Mouse (Mus musculus): ENCODE measurements at regions not wholly inside any gene's neighbourhood (a gene's known extent, or its start where the extent isn't known, plus 50 kb on each side); places are given as distances from the start of the nearest gene placed in this dataset.

DNA sequence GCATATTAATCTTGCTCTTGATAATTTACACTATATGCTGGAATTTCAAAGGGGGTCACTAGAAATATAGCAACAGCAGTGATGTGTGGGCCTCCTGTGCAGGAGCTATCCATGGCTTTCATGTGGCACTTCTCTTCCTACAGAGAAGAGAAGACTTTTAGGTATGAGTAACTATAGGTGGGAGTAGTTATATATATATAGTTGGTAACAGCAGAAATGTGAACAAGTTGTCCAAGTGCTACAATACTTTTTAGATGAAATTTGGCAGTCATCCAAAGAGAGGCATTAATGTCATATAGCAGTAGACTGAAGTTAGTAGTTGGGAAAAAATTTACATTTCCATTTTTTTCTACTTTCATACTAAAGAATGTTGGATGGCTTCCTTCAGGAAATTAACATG lies 593.4 kb upstream of the Slc39a10 start:
- no peak for TF ChIP-seq TCF12 (IDR thresholded peaks at IDR 0.05; ENCODE audit: insufficient read depth, poor library complexity, severe bottlenecking)
- TF ChIP-seq MYOG (IDR thresholded peaks at IDR 0.05; ENCODE audit: control insufficient read depth in 1 of 3, insufficient read depth in 1 of 3, insufficient read length in 2 of 3, low read depth in 2 of 3): no peak
- no peak for TF ChIP-seq CEBPB (IDR thresholded peaks at IDR 0.05; ENCODE audit: insufficient read depth, poor library complexity, severe bottlenecking)
- no peak for TF ChIP-seq POLR2A (IDR thresholded peaks at IDR 0.05; ENCODE audit: insufficient read length, low read depth)
- TF ChIP-seq POLR2AphosphoS2 (IDR thresholded peaks at IDR 0.05; ENCODE audit: insufficient read length, low read depth): no peak
- TF ChIP-seq REST (IDR thresholded peaks at IDR 0.05; ENCODE audit: insufficient read depth, insufficient read length): no peak

Data from myocyte (in vitro differentiated cells).